Mouse (Mus musculus) layer of hippocampus, adult 2 months (tissue): ENCODE measurements around the gene Synj2. TPM values are rescaled to one million over a fixed set of nuclear protein-coding genes. Genes with fewer than 3 reads are reported as not detected.
A peak's percentile ranks its signal among the peaks of the same experiment; 100 is the strongest.
"Not testable (repeated sequence)": the region's sequence is repeated elsewhere in the genome, so short reads cannot be mapped to it uniquely, and the experiment has no call there.

ENCODE experiments used
- DNase-seq, 2 experiments: peaks; one replicate each; pipeline ENCODE4 v3.0.0; 2022; ENCODE audit warnings: low spot score in 2 of 2
- H3K27ac ChIP-seq: fragments of 200-600 bp; 2 replicates; pipeline ENCODE4 v1.8.1; 2022
- H3K4me3 ChIP-seq: fragments of 200-600 bp; 2 replicates; pipeline ENCODE4 v1.8.1; 2022; ENCODE audit warnings: mild to moderate bottlenecking
- CTCF ChIP-seq: fragments of 200-600 bp; conservative IDR thresholded peaks from 2 replicates; pipeline ENCODE4 v1.8.1; 2022; ENCODE audit warnings: antibody characterized with exemption, mild to moderate bottlenecking, moderate library complexity
- total RNA-seq, 2 experiments: library from RNA; stranded (reverse); gene quantifications; 2 replicates each; pipeline ENCODE4 v1.2.3; 2021

Gene Synj2
- total RNA-seq, 2 experiments from 2014 or later: 54.1 to 62.2 TPM

DNA sequence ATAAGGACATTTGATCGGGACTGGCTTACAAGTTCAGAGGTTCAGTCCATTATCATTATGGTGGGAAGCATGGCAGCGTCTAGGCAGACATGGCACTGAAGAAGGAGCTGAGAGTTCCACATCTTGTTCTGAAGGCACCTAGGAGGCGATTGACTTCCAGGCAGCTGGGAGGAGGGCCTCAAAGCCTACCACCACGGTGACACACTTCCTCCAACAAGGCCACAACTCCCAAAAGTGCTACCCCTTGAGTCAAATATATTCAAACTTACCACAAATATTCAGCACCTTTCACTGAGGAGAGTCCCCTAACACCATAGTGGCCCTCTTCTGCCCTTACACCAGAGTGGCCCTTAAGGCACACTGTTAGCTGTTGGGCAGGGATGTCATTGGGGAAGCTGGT lies 73.9 kb downstream of the Synj2 start:
- DNase-seq: no peak
- TF ChIP-seq CTCF: no peak
- Histone ChIP-seq H3K4me3 (no peak overlapping the region), H3K27ac (no peak overlapping the region)

DNA sequence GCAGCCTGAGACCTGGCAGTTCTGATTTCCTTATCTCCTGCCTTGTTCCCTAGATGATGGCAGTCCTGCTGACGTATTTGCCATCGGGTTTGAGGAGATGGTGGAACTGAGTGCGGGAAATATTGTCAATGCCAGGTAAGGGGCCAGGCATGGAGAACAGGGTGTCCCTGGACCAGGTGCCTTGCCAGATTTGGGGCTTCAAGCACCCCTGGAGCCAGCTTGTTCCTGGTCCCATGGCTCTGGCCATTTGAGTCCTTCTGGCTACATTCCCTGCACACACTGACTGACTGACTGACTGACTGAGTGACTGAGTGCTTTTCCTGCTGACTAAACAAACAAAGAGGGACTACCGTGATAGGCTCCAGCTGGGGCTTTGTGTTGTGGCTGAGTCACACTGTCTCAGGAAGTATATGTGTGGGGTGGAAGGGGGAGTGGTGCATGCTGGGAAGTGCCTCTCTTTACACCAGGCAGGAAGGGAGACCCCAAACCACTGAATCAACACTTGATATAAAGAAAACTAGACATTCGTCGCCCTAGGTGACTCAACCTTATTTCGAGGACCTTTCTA lies 75.2 kb downstream of the Synj2 start:
- no peak for DNase-seq
- no peak for TF ChIP-seq CTCF
- Histone ChIP-seq H3K27ac (0 out of 2 replicates have a peak overlapping the region, but pooled peaks have one; percentile 36), H3K4me3 (no peak overlapping the region)

DNA sequence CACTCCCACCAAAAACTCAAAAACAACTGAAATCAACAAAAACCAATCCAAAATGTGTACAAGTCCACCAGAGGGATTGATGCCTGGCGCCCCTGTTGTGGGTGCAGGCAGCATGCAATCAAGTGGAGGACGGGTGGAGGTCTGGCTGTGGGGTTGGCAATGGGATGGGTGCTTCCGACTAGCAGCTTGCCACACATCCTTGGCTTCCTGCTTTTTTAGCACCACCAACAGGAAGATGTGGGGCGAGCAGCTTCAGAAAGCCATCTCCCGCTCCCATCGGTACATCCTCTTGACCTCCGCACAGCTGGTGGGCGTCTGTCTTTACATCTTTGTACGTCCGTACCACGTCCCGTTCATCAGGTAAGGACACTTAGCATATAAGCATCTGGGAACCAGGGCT lies 76.2 kb downstream of the Synj2 start:
- Histone ChIP-seq H3K4me3 (no peak overlapping the region), H3K27ac (no peak overlapping the region)
- no peak for DNase-seq
- TF ChIP-seq CTCF: peak; percentile 47

DNA sequence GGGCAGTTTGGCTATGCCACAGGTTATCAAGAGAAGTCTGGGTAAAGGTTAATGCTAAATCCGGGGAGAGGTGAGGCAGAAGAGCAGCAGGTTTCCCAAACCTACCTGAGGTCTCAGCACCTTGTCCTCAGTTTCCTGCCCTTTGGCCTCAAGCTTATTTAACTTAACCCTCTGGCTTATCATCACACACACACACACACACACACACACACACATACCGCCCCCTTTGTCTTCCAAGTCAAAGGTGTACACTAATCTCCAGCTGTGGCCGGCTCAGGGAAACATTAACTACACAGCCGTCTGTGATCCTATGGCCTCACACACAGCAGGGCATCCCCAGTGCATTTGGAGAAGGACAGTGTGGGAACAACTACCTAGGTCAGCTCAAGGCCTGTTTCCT lies 77.3 kb downstream of the Synj2 start:
- Histone ChIP-seq H3K4me3 (no peak overlapping the region), H3K27ac (no peak overlapping the region)
- TF ChIP-seq CTCF: no peak
- DNase-seq: no peak

DNA sequence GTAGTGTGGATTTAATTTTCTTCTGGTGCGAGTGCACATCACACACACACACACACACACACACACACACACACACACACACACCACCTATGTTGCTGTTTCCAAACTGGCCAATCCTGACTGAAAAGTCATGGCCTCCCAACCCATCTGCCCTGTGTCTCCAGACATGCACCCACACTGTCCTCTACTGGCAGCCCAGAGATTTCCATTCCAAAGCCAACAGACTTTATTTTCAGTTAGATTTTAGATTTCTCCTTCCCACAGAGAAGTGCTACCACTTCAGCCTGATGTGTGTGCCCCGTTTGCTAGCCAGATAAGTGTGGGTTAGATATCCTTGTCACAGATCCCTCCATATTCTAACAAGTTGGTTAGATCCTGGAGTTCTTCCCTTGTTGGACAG lies 78.7 kb downstream of the Synj2 start:
- peak in 1 of 2 experiments; percentile 45 for DNase-seq
- Histone ChIP-seq H3K27ac (no peak overlapping the region), H3K4me3 (no peak overlapping the region)
- TF ChIP-seq CTCF: peak; percentile 79

DNA sequence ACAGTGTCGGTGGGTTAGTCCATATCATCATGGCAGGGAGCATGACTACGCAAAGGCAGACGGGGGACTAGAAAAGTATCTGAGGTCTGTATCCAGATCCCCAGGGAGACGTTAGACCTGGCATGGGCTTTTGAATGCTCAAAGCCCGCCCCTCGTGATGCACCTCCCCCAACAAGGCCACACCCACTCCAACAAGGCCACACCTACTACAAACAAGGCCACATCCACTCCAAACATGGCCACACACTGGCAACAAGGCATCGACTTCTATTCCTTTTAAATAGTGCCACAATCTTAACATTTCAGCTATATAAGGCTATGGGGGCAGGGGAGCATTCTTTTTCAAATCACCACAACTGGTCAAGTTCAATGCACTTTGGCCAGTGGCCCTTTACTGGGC lies 79.6 kb downstream of the Synj2 start:
- no peak for TF ChIP-seq CTCF
- DNase-seq: no peak
- no peak overlapping the region for H3K4me3 ChIP-seq
- no peak overlapping the region for H3K27ac ChIP-seq

DNA sequence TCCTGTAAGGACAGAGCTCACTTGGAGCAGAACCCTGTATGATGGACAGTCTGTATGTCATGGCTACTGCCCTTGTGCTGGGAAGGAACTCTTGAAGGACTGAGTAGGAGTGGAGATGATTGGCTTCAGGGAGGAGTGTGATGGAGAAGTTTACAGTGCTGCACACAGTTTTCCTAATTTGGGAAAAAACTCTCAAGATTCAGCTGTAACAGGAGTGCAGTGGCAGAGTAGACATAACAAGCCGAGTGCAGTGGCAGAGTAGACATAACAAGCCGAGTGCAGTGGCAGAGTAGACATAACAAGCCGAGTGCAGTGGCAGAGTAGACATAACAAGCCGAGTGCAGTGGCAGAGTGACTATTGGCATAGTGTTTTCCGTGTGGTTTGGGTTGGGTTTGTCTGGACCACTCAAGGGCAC lies 80.3 kb downstream of the Synj2 start:
- DNase-seq, H3K27ac ChIP-seq, H3K4me3 ChIP-seq: not testable (repeated sequence)

DNA sequence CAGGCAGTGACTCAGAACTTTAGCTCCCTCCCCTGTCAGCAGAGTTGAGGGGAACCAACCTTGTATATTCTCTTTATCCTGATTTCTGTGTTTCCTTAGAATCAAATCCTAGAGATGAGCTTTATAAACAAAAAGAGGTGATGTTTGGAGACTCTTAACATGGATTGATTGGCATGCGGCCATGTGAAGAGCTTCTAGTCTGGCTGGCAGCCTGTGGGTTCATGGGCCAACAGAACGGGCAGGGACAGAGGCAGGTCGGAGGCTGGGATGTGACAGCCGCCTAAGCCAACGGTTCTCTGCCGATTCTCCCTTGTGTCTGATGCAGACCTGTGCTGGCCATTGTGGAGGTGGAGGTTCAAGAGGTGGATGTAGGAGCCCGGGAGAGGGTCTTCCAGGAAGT lies 84.8 kb downstream of the Synj2 start:
- Histone ChIP-seq H3K4me3 (no peak overlapping the region), H3K27ac (no peak overlapping the region)
- DNase-seq: no peak
- TF ChIP-seq CTCF: no peak

DNA sequence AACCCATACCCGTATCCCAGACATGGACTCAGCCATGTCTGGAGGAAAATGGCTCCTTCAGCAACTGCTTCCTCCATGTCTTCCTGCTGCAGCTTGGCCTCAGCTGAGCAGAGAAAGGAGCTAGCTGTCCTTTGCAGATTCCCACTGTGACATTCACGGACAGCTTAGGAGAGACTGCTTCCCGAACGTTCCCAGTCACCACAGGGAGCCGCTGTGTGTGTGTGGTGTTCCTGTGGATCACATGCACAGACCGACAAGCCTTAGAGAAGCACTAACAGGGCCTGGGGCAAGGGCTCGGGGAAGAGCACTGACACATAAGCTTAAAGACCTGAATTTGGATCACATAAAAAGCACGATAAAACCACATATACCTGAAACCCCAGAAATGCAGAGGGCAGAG lies 94.6 kb downstream of the Synj2 start:
- H3K27ac ChIP-seq: no peak overlapping the region
- DNase-seq: no peak
- TF ChIP-seq CTCF: no peak
- H3K4me3 ChIP-seq: no peak overlapping the region

DNA sequence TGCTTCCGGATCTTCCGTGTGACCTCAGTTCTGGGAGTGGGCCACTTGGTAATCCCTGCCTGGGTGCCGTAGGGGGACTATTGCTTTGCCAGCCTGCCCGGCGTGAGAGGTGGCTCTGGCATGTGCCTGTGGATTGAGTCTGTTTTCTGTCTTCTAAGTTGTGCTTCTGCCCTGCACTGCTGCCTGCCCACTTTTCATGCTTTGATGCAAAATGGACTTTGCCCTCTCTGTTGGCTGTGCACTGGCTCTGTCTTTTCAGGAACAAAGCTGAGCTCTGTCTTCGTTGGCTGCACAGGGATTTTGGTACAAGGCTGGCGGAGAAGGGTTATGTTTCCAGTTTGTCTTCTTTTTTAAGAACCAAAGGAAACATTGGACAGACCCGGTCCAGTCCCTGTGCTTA lies 95.4 kb downstream of the Synj2 start:
- Histone ChIP-seq H3K4me3 (no peak overlapping the region), H3K27ac (no peak overlapping the region)
- DNase-seq: no peak
- TF ChIP-seq CTCF: no peak

DNA sequence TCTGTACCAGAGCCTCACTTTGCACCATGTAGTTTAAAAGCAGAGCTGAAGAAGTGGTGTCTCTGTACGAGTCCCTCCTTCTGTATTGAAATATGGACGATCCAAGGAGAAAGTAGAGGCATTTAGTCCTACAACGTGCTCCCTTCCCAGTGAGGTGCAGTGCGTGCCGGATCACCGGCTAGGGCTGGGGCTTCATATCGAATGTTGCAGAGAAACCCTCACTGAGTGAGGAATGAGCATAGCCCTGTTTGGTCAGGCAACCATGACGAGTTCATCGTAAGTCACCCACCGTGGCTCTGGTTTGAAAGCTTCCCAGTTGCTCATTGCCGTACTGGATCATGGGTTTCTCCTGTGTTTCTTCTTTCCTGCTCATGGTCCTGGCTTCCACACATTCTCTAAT lies 95.8 kb downstream of the Synj2 start:
- no peak overlapping the region for H3K27ac ChIP-seq
- TF ChIP-seq CTCF: no peak
- DNase-seq: no peak
- H3K4me3 ChIP-seq: no peak overlapping the region

DNA sequence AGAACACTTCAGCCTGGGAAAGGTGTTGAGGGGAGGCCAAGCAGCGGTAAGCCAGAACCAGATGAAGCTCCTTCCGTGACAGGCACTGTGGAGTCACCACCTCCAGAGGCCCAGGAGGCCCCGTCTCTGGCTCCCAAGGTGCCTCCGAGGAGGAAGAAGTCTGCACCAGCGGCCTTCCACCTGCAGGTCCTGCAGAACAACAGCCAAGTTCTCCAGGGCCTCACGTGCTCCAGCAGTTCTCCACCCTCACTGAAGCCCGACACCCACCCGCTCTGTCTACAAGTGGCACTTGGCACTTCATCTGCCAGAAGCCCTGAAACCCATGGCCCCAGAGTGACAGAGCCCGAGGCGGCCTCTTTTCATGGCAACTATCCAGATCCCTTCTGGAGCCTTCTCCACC lies 96.4 kb downstream of the Synj2 start:
- no peak overlapping the region for H3K27ac ChIP-seq
- no peak for DNase-seq
- no peak for TF ChIP-seq CTCF
- H3K4me3 ChIP-seq: no peak overlapping the region

DNA sequence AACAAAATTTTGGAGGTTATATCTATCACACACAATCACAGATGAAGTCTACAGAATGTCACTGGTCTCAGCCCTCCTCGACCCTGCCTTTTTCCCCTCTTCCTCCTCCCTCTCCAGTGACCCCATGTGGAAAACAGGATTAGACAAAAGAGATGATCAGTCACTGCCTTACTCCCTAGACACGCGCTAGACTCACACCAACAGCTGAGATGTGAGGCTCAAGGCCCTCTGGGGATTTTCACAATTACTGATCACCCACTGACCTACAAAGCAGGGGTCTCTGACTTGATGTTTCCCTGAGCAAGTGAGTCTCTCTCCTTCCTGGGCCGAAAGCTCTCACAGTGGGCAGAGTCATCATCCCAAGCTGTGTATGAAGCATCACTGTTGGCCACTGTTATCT lies 111.7 kb downstream of the Synj2 start:
- Histone ChIP-seq H3K4me3 (no peak overlapping the region), H3K27ac (no peak overlapping the region)
- DNase-seq: no peak
- TF ChIP-seq CTCF: no peak

DNA sequence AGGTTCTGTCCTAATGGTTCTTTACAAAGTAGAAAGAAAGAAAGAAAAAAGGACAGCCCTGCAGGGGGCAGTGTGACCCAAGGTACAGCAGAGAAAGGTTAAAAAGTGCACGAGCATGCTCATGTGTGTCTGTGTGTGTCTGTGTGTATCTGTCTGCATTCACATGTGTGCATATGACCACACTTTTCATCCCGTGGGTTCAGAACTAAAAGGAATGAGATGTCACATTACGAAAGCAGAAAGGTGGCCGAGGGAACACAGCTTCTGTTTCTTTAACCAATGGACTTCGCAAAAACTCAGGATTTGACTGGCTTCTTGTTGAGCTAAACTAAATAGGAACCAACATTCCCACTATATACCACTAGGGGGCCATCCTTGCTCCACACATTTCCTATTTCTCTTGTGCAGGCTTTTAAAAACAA lies 113.9 kb downstream of the Synj2 start:
- DNase-seq: peak; percentile 61 to 67

DNA sequence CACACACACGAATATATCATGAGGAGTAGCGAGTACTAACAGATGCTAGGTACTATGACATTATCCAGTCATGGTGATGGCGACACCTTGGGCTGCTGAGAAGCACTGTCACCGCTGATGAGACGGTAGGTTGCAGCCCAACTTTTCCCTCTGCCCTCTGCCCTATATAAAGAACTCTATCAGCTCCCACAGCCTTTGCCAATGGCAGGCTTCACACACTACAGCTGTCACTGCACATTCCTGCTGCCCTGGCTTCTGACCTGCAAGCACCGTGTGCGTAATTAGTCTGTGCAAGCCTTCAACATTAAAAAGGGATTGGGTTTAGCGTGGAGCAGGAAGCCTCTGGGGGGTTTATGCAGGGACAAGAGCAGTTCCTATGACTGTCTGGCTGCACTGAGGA lies 121.7 kb downstream of the Synj2 start:
- Histone ChIP-seq H3K4me3 (no peak overlapping the region), H3K27ac (no peak overlapping the region)
- no peak for DNase-seq
- no peak for TF ChIP-seq CTCF

More for the DNA sequence above, 113.9 kb downstream of the Synj2 start:
- no peak overlapping the region for H3K4me3 ChIP-seq
- peak; percentile 84 for TF ChIP-seq CTCF
- no peak overlapping the region for H3K27ac ChIP-seq
